Mouse (Mus musculus) gonadal fat pad, adult 2 months (tissue): ENCODE data around the gene Cerkl. TPM values are rescaled to one million over a fixed set of nuclear protein-coding genes. Genes with fewer than 3 reads are reported as not detected.

Source experiments
- DNase-seq: peaks from one replicate; pipeline ENCODE4 v3.0.0-alpha.2; 2012; ENCODE audit warnings: low read depth
- polyA plus RNA-seq: library from polyadenylated mRNA; depleted of rRNA; stranded (reverse); fragments of >200 nt; gene quantifications from 2 replicates; pipeline ENCODE4 v1.2.3, GENCODE M21; 2012; rRNA removed

The Cerkl gene
- polyA plus RNA-seq, 1 experiment: 0.31 TPM

DNA sequence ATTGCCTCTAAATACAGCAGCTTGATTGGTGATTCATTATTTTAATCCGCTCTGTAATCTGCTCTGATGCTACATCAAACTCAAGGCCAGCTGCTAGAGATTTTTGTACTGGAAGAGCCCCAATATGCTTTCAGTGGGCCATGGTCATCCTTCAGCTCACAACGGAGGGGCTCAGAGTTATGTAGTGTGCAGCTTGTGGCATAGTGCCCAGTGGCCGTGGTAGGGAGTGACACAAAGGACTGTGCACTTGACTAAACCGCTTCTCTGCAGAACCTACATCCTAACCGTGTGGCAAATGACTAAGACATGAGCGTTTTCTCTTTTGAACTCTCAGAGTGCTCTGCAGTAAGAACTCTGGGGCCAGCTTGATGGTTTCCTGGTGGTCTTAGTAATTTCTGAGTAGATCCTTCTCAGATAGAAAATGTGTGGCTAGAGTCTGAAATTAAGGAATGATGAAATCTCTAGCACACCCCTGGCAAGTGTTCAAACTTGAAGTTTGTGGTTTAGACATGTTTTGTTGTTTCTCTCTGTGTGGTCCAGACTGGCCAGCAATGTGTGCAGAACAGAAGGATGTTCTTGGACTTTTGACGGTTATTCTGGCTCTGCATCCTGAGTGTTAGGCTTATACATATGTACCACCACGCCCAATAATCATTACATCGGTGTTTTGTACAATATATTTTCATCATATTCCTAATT, 140.3 kb downstream of the Cerkl start:
- no peak for DNase-seq

DNA sequence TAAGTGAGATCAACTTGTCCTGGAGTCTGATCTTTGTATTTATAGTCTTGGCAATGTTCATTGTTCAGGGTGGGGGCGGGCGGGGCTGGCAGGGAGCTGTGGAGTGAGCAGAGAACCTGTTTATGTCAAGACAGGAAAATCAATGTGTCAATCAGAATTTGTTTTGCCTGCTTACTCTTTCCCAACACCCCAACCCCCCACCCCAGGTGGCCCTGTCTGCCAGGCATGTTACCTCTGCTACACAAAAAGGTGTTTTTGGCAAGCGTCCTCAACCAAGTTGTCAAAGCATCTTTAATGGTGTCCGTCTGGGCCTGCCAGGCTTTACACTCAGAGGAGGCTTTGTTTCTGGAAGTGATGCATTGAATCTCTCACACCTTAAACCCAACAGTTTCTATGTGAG, 141.5 kb downstream of the Cerkl start:
- DNase-seq: no peak

DNA sequence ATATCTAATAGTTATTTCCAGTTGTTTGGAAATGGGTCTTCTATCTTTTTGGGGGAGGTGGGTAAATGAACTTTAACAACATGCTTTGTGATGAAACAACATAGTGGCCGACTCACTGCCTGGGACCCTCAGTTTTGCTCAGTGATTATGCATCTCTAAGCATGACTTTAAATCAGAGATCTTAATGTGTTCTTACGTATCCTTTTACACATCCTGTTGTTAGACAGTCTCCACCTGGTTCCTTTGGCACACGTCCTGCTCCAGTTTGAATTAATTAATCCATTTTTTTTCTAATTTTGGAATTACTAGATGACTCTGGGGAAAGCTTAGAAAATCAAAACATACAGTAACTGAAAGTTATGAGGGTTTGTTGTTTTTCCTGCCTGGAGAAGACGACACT, 144.1 kb downstream of the Cerkl start:
- DNase-seq: no peak

DNA sequence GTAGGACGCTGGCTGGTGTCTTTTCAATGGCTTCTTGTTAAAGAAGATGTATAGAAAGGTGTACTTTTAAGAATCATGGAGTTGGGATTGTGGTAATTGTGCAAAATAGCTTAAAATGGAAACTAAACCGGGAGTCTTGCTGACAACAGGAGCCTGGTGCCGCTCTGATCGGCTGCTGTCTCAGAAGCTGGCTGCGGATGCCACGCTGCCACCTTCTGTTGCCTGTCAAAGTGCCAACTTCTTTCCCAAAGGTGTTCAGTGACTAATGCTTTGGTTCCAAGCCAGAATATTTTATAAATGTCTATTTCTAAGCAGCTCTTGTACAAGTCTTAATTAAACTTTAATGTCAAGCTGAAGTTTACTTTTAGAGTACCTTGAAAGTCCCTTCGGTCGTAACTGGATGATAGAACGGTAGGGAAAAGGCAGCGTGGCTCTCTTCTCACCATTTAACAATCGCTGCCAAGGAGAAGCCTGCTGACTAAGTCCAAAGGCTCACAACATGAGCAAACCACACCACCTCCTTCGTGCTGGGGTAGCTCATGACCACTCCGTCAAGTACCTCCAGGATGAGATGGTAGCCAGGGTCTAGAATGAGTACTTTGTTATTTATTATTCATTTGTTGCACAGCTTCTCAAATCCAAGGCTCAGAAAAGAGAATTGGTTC, 147.0 kb downstream of the Cerkl start:
- no peak for DNase-seq

DNA sequence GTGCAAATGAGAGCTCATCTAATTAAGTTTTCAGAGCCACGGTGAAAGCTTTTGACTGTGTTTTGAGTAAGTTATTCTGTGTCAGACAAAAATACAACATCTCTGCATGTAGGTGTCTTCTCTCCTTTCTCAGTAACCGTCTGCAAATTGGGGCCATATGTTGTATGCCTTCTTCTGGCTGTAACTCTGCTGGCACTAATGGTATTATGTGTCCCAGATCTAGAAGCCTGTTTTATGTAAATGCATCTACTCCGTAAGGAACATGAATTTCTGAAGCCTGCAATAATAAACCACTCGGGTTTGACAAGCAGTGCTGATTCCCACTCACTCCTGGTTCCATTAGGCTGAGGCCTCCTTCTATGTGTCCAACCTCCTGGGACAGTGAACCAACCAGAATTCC, 149.0 kb downstream of the Cerkl start:
- no peak for DNase-seq

DNA sequence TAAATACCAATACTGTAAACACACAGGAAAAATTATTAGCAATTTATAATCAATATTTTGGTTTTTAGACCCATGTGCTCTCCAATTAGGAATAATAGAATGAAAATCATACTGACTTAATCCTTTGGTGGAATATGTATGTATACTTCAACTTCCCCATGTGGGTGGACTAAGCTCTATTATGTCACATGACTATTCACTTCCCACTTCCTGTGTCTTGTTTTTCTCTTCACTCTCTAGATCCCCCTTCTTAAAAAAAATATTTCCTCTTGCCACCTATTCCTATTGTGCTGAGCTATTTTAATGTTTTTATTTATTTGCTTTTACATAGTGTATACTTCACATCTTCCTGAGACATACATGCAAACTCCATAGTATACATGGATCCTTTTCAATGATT, 154.2 kb downstream of the Cerkl start:
- DNase-seq: no peak

DNA sequence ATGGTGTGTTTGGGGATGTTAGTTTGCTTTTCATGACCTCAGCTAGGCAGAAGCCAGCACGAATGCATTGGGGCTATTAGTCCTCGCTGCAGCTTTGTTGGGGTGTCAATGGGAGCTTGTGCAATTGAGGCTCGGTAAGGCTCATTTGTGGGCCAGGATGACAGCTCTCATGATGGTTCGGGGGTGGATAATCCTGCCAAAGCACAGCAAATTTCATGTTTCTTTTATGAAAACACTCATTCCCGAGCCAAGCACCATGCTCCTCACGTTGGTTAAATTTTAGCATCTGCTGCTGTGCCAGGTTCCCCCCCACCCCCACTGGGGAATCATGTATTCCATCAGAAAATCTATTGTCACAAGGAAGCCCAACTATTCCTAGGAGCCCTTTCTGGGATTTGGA, 164.2 kb downstream of the Cerkl start:
- DNase-seq: no peak

DNA sequence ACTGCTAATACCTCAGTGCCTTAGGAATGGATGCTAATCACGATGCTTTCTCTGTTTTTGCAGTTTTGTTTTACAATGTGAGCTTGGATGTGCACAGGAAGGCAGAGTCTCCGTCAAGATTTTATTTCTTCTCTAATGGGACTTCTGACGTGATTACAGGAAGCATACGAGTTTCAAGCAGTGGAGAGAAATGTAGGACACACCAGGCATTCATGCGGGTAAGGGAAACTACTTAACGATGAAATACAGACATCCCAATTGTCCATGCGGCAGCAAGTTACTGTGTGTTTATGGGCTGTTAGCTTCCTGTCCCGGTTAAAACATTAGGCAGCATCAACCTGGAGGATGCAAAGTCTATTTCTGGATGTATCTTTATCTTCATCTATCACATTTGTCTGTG, 164.7 kb downstream of the Cerkl start:
- no peak for DNase-seq

DNA sequence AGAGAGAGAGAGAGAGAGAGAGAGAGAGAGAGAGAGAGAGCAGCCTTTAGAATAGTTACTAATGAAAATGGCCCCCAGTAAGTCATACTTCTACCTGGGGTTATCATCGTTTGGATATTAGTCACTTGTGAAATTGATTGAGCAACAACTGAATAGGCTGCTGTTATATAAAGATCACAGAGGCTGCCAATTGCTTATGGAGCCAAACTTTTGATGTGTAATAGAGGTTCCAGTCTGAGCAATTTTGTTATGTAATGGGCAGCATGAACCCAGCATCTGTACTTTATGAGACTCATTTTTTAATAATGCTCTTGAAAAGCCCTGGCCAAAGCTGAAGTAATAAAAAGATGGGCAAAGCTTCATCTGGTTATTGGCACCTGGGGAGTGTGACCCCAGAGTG, 166.4 kb downstream of the Cerkl start:
- peak; percentile 61 for DNase-seq

DNA sequence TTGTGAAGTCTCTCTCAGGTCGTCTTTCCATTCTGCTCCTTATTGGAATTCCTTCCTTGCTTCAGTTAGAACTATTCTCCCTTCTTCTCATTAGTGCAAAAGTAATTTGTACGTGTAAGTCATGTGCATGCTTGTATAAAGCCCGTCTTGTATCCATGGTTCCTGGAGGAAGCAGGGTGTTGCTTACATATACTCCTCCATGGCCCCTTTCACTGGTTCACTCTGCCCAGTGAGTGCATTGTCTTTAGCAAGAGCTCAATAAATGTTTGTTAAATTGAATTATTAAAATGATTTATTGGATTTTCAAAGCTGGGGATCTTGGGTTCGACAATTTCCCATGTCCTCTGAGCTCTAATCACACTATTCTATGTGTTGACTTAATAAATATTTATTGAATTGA, 172.4 kb downstream of the Cerkl start:
- DNase-seq: no peak

Other genes with a start within 250 kb of the Cerkl start
- 1.5 and 1.8 TPM in 2 replicates for gene Itga4, start 201.4 kb downstream of the Cerkl start, polyA plus RNA-seq
- not detected in 2 replicates for gene Neurod1, start within 50 bp of the Cerkl start, polyA plus RNA-seq
- 9.1 and 18.2 TPM in 2 replicates for gene Itprid2, start 178.6 kb upstream of the Cerkl start, polyA plus RNA-seq